Mouse (Mus musculus): ENCODE data around the gene Jaml. TPM values are rescaled to one million over a fixed set of nuclear protein-coding genes. Genes with fewer than 3 reads are reported as not detected.

Jaml gene
- total and polyA plus RNA-seq, 3 experiments: not detected

DNA sequence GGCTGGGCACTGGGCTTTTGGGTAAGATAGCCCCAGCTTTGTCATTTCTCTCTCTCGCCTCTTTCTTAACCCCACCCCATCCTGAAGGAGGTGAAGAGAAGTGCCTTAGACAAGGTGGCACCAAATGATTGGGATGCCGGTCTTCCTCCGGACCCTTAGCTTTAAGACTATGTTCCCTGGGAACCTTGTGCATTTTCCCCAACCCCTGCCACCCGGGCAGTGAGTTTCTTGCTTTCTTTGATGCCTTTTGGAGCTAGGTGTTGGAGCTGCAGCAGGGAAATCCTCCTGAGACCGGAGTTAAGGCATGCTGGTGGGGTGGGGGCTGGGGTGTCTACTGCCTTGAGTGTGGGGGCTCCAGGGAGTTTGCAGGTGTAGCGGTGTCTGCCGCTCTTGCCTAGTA, 60.1 kb downstream of the Jaml start:
- H3K9me3 ChIP-seq (replicated peaks; ENCODE audit: insufficient read depth, low read length): no peaks in the 10 kb centered on the region

DNA sequence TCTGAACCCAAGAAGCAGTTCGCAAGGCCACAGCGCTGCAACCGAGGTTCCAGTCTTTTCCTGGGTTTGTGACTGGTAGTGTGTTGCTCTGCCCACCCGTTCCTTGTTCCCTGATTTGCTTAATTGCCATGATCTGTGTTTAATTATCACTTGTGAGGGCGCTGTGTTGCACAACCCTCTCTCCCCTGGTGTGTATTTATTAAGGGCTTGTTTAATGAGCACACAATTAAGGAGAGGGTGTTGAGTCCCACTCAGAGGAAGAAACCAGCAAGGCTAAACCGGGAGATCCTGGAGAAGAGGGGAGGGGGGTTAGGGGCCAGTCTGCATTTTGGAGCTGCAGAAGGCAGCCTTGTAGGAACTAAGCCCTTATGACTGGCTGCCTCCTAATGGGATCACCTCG, 62.0 kb downstream of the Jaml start:
- H3K79me2 ChIP-seq (ENCODE audit: control insufficient read depth, insufficient read depth, low read length, poor library complexity): no peaks in the 10 kb centered on the region
- H3K27me3 ChIP-seq (ENCODE audit: control insufficient read depth in 1 of 2, insufficient read depth in 2 of 2, low read length in 2 of 2): peaks cover 0 to 2% of the 10 kb centered on the region in 2 experiments; a peak in 2 of 4 replicates
- H3K4me3 ChIP-seq (ENCODE audit: control insufficient read depth in 1 of 2, insufficient read depth in 1 of 2, low read depth in 2 of 2, low read length in 2 of 2): no peak overlapping the region
- H3K4me1 ChIP-seq (ENCODE audit: control insufficient read depth in 1 of 2, insufficient read depth in 2 of 2, low read length in 2 of 2): no peaks in the 10 kb centered on the region
- no peak overlapping the region for H3K27ac ChIP-seq (ENCODE audit: control insufficient read depth, low read depth, low read length)
- no peak for TF ChIP-seq MAFK (IDR thresholded peaks at IDR 0.05; ENCODE audit: borderline replicate concordance, low read depth, low read length)
- no peak for TF ChIP-seq POLR2A (IDR thresholded peaks at IDR 0.05; ENCODE audit: control insufficient read depth in 1 of 2, insufficient read depth in 1 of 2, low read depth in 1 of 2, low read length in 2 of 2, poor library complexity in 1 of 2)
- TF ChIP-seq GABPA (IDR thresholded peaks at IDR 0.05; ENCODE audit: low read depth, low read length): no peak
- DNase-seq (ENCODE audit: low read depth, low spot score): no peak
- H3K9ac ChIP-seq (ENCODE audit: control insufficient read depth, low read depth, low read length, poor library complexity, severe bottlenecking): no peak overlapping the region
- no peaks in the 10 kb centered on the region for H3K36me3 ChIP-seq (ENCODE audit: control insufficient read depth in 1 of 2, insufficient read depth in 2 of 2, low read length in 2 of 2)
- H3K9me3 ChIP-seq (replicated peaks; ENCODE audit: insufficient read depth, low read length): no peaks in the 10 kb centered on the region

More for the DNA sequence above, 60.1 kb downstream of the Jaml start:
- no peak overlapping the region for H3K27ac ChIP-seq (ENCODE audit: control insufficient read depth, low read depth, low read length)
- H3K79me2 ChIP-seq (ENCODE audit: control insufficient read depth, insufficient read depth, low read length, poor library complexity): no peaks in the 10 kb centered on the region
- no peak overlapping the region for H3K4me3 ChIP-seq (ENCODE audit: control insufficient read depth in 1 of 2, insufficient read depth in 1 of 2, low read depth in 2 of 2, low read length in 2 of 2)
- no peaks in the 10 kb centered on the region for H3K4me1 ChIP-seq (ENCODE audit: control insufficient read depth in 1 of 2, insufficient read depth in 2 of 2, low read length in 2 of 2)
- no peak for TF ChIP-seq MEF2A (IDR thresholded peaks at IDR 0.05; ENCODE audit: extremely low read depth, insufficient replicate concordance, low read depth, low read length, poor library complexity, severe bottlenecking)
- no peak for TF ChIP-seq TAL1 (IDR thresholded peaks at IDR 0.05; ENCODE audit: low read length)
- no peak for TF ChIP-seq UBTF (IDR thresholded peaks at IDR 0.05; ENCODE audit: borderline replicate concordance, insufficient read depth, low read depth, low read length)
- TF ChIP-seq MXI1 (IDR thresholded peaks at IDR 0.05; ENCODE audit: low read depth, low read length): no peak
- no peak for TF ChIP-seq POLR2AphosphoS2 (IDR thresholded peaks at IDR 0.05; ENCODE audit: low read length)
- no peak for TF ChIP-seq ZKSCAN1 (IDR thresholded peaks at IDR 0.05; ENCODE audit: low read depth, low read length)
- TF ChIP-seq SIN3A (IDR thresholded peaks at IDR 0.05; ENCODE audit: low read length): no peak
- TF ChIP-seq TCF12 (IDR thresholded peaks at IDR 0.05; ENCODE audit: low read depth, low read length): no peak
- no peak for TF ChIP-seq ZMIZ1 (IDR thresholded peaks at IDR 0.05; ENCODE audit: low read depth, low read length)
- TF ChIP-seq E2F4 (IDR thresholded peaks at IDR 0.05; ENCODE audit: borderline replicate concordance, low read depth, low read length): no peak
- TF ChIP-seq MYB (IDR thresholded peaks at IDR 0.05; ENCODE audit: low read depth, low read length): no peak
- TF ChIP-seq NELFE (IDR thresholded peaks at IDR 0.05; ENCODE audit: low read depth, low read length): no peak
- no peak for TF ChIP-seq CHD2 (IDR thresholded peaks at IDR 0.05; ENCODE audit: low read length)
- no peak for TF ChIP-seq GATA1 (IDR thresholded peaks at IDR 0.05; ENCODE audit: low read depth, low read length)
- no peak for TF ChIP-seq MAFK (IDR thresholded peaks at IDR 0.05; ENCODE audit: borderline replicate concordance, low read depth, low read length)
- TF ChIP-seq USF1 (IDR thresholded peaks at IDR 0.05; ENCODE audit: low read depth, low read length): no peak
- no peak for TF ChIP-seq ELF1 (IDR thresholded peaks at IDR 0.05; ENCODE audit: low read depth, low read length)
- no peak for TF ChIP-seq MAZ (IDR thresholded peaks at IDR 0.05; ENCODE audit: low read depth, low read length)
- TF ChIP-seq RCOR1 (IDR thresholded peaks at IDR 0.05; ENCODE audit: low read depth, low read length): no peak
- peaks cover 0 to 2% of the 10 kb centered on the region in 2 experiments; a peak in 2 of 4 replicates for H3K27me3 ChIP-seq (ENCODE audit: control insufficient read depth in 1 of 2, insufficient read depth in 2 of 2, low read length in 2 of 2)
- no peaks in the 10 kb centered on the region for H3K36me3 ChIP-seq (ENCODE audit: control insufficient read depth in 1 of 2, insufficient read depth in 2 of 2, low read length in 2 of 2)
- DNase-seq (ENCODE audit: low read depth, low spot score): no peak
- no peak overlapping the region for H3K9ac ChIP-seq (ENCODE audit: control insufficient read depth, low read depth, low read length, poor library complexity, severe bottlenecking)
